Mouse (Mus musculus) lung, embryonic 16.5 days (tissue): Measurements from ENCODE around the gene Gm11042. TPM values are rescaled to one million over a fixed set of nuclear protein-coding genes. Genes with fewer than 3 reads are reported as not detected.

Experiments used
- ATAC-seq: fragments of 200-750 bp; cut with Nextera tagmentation; 2 replicates; pipeline ENCODE4 v1.8.0; 2017; ENCODE audit warnings: low read depth, mild to moderate bottlenecking, moderate library complexity
- H3K27ac ChIP-seq: fragments of 300-500 bp; sonication (generic); 2 replicates; pipeline ENCODE4 v1.5.1; 2014; ENCODE audit warnings: mild to moderate bottlenecking, control low read depth, low read length
- H3K27me3 ChIP-seq: fragments of 300-500 bp; sonication (generic); 2 replicates; pipeline ENCODE4 v1.6.1; 2014; ENCODE audit warnings: low read depth, low read length, mixed read lengths; ENCODE audit not compliant: control insufficient read depth, insufficient read depth
- H3K36me3 ChIP-seq: fragments of 300-500 bp; sonication (generic); 2 replicates; pipeline ENCODE4 v1.6.1; 2014; ENCODE audit warnings: low read length; ENCODE audit not compliant: control insufficient read depth, insufficient read depth
- H3K4me1 ChIP-seq: fragments of 300-500 bp; sonication (generic); replicated peaks from 2 replicates; pipeline ENCODE4 v1.6.1; 2014; ENCODE audit warnings: low read length, mixed read lengths; ENCODE audit not compliant: control insufficient read depth, insufficient read depth
- H3K4me2 ChIP-seq: fragments of 300-500 bp; sonication (generic); 2 replicates; pipeline ENCODE4 v1.6.1; 2014; ENCODE audit warnings: low read depth, low read length, control low read depth
- H3K4me3 ChIP-seq: fragments of 300-500 bp; sonication (generic); 2 replicates; pipeline ENCODE4 v1.5.1; 2014; ENCODE audit warnings: mild to moderate bottlenecking, low read length, control low read depth
- H3K9ac ChIP-seq: fragments of 300-500 bp; sonication (generic); 2 replicates; pipeline ENCODE4 v1.6.1; 2014; ENCODE audit warnings: low read length, control low read depth
- H3K9me3 ChIP-seq: fragments of 300-500 bp; sonication (generic); 2 replicates; pipeline ENCODE4 v1.6.1; 2016; ENCODE audit warnings: low read length; ENCODE audit not compliant: control insufficient read depth
- WGBS: fragments of 180-500 bp; shearing (Covaris S2); extraction: QIAGEN DNeasy Blood & Tissue Kit; methylation state at CpG from one replicate; pipeline ENCODE4 v1.1.7; 2014; 5-methylcytosine and 5-hydroxymethylcytosine counted together
- polyA plus RNA-seq: library from polyadenylated mRNA; unstranded; fragments of >200 nt; fragmentation: Nextera tagmentation; extraction: Ambion mirVana; gene quantifications from 2 replicates; pipeline ENCODE4 v1.2.1, GENCODE M21; 2015

The Gm11042 gene
- polyA plus RNA-seq, 1 experiment from 2014 or later: not detected

DNA sequence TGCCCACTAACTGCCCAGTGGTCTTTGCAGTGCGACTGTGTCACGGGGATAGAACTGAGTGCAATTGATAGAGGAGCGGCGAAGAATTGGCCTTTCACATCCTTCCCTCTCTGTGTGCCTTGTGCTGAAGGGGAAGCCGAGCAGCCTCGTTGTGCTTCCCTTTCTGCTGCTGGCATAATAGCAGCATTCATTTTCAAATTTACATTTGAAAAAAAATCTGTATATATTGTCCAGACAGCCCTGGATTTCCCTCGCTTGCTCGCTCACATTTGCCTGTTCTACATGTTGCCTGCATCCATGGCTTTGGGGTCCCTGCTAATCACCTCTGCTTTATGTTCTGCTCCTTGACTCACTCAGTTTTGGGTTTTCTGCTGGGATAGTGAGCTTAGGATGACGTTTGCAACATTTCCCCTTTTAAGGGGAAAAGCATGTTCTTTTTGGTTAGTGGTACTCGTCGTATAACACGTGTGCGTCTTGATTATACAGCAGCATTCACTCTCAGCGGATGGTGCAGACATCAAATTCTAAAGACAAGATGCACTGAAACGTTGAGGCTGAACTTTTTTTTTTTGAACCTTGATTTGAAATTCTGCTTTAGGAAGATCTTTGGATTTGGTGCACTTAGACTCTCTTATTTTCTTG lies 47.4 kb downstream of the Gm11042 start:
- no peaks in the 10 kb centered on the region for H3K36me3 ChIP-seq
- no peak overlapping the region for H3K27ac ChIP-seq
- H3K4me2 ChIP-seq: no peak overlapping the region
- 81% methylated on average over 15 of the region's 15 CpGs for WGBS
- no peak for ATAC-seq
- H3K4me3 ChIP-seq: no peak overlapping the region
- H3K27me3 ChIP-seq: no peaks in the 10 kb centered on the region
- H3K9ac ChIP-seq: no peak overlapping the region
- H3K9me3 ChIP-seq: no peaks in the 10 kb centered on the region
- no peaks in the 10 kb centered on the region for H3K4me1 ChIP-seq

GRCm38 (mm10) chr12:74267049-74267448 lies 49.1 kb downstream of the Gm11042 start:
- no peak overlapping the region for H3K27ac ChIP-seq
- H3K4me2 ChIP-seq: no peak overlapping the region
- no peak overlapping the region for H3K4me3 ChIP-seq
- WGBS: 85% methylated on average over 4 of the region's 4 CpGs
- ATAC-seq: no peak
- no peaks in the 10 kb centered on the region for H3K9me3 ChIP-seq
- H3K27me3 ChIP-seq: no peaks in the 10 kb centered on the region
- no peaks in the 10 kb centered on the region for H3K36me3 ChIP-seq
- no peak overlapping the region for H3K9ac ChIP-seq
- no peaks in the 10 kb centered on the region for H3K4me1 ChIP-seq
